Mouse (Mus musculus): ENCODE data around the gene Sco1. TPM values are rescaled to one million over a fixed set of nuclear protein-coding genes. Genes with fewer than 3 reads are reported as not detected.

Gene Sco1
- polyA plus RNA-seq, 1 experiment from 2014 or later = 9.6 TPM

- WGBS = 88% methylated on average over 5 of the region's 5 CpGs
- ATAC-seq = no peak
- no peak within 1 kb of the TSS for H3K4me2 ChIP-seq (ENCODE audit: low read length)
- H3K9ac ChIP-seq (ENCODE audit: low read depth, low read length) = no peak within 1 kb of the TSS
- H3K9me3 ChIP-seq (ENCODE audit: control insufficient read depth, low read length) = no peaks in the 10 kb centered on the region
- H3K4me1 ChIP-seq (ENCODE audit: control insufficient read depth, insufficient read depth, low read depth, low read length) = no peaks in the 10 kb centered on the region
- no peaks in the 10 kb centered on the region for H3K36me3 ChIP-seq (ENCODE audit: control insufficient read depth, insufficient read depth, low read length)
- H3K27ac ChIP-seq (ENCODE audit: low read depth, low read length) = no peak within 1 kb of the TSS
- H3K27me3 ChIP-seq (replicated peaks; ENCODE audit: control insufficient read depth, insufficient read depth, low read length) = no peaks in the 10 kb centered on the region
- H3K4me3 ChIP-seq (ENCODE audit: low read length) = no peak within 1 kb of the TSS
These were observed 25.5 kb downstream of the Sco1 start, which contains the start of gene Myh3 for GRCm38 (mm10) chr11:67078000-67078399. TSS of gene Myh3 (plus strand) at chr11:67078300.

DNA sequence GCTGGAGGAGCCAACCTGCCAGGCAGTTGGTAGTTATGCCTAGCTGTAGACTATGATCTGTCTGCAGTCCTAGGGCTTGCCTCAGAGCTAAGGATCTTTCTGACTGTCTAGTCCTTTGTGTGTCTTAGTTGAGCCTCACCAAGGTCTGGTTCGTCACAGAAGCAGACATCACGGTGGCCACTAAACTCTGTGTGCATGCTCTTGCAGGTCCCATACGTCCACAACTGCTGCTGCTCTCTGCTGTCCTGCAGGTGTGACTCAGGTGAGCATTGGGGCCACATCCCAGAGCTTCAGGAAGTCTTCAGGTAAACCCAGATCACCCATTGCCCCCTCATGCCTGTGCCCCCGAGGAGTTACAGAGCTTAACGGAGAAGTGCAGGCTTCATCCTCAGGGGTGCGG is 26.4 kb downstream of the Sco1 start:
- Histone ChIP-seq H3K9ac (ENCODE audit: low read depth, low read length) (no peak overlapping the region), H3K4me1 (ENCODE audit: control insufficient read depth, insufficient read depth, low read depth, low read length) (no peaks in the 10 kb centered on the region), H3K36me3 (ENCODE audit: control insufficient read depth, insufficient read depth, low read length) (no peaks in the 10 kb centered on the region), H3K27ac (ENCODE audit: low read depth, low read length) (no peak overlapping the region), H3K4me3 (ENCODE audit: low read length) (no peak overlapping the region), H3K4me2 (ENCODE audit: low read length) (no peak overlapping the region), H3K9me3 (ENCODE audit: control insufficient read depth, low read length) (no peaks in the 10 kb centered on the region), H3K27me3 (replicated peaks; ENCODE audit: control insufficient read depth, insufficient read depth, low read length) (no peaks in the 10 kb centered on the region)
- 92% methylated on average over 6 of the region's 6 CpGs for WGBS
- no peak for ATAC-seq

- H3K9ac ChIP-seq (ENCODE audit: low read depth, low read length) = no peak overlapping the region
- no peaks in the 10 kb centered on the region for H3K4me1 ChIP-seq (ENCODE audit: control insufficient read depth, insufficient read depth, low read depth, low read length)
- no peak overlapping the region for H3K4me3 ChIP-seq (ENCODE audit: low read length)
- 0 out of 2 replicates have a peak, but pooled peaks have one; percentile 45 for ATAC-seq
- peak overlapping the region; percentile 12; the same call in 1 of the 2 replicates for H3K4me2 ChIP-seq (ENCODE audit: low read length)
- H3K27me3 ChIP-seq (replicated peaks; ENCODE audit: control insufficient read depth, insufficient read depth, low read length) = peaks cover 2% of the 10 kb centered on the region; the same call in 1 of the 2 replicates
- 50% methylated on average over 11 of the region's 11 CpGs for WGBS
- no peaks in the 10 kb centered on the region for H3K9me3 ChIP-seq (ENCODE audit: control insufficient read depth, low read length)
- no peak overlapping the region for H3K27ac ChIP-seq (ENCODE audit: low read depth, low read length)
- H3K36me3 ChIP-seq (ENCODE audit: control insufficient read depth, insufficient read depth, low read length) = no peaks in the 10 kb centered on the region
These were observed 27.3 kb downstream of the Sco1 start for GRCm38 (mm10) chr11:67079740-67080139.

- Histone ChIP-seq H3K9me3 (ENCODE audit: control insufficient read depth, low read length) (no peaks in the 10 kb centered on the region), H3K4me2 (ENCODE audit: low read length) (peak overlapping the region; percentile 12; the same call in 1 of the 2 replicates), H3K9ac (ENCODE audit: low read depth, low read length) (no peak overlapping the region), H3K4me3 (ENCODE audit: low read length) (no peak overlapping the region), H3K36me3 (ENCODE audit: control insufficient read depth, insufficient read depth, low read length) (no peaks in the 10 kb centered on the region), H3K27me3 (replicated peaks; ENCODE audit: control insufficient read depth, insufficient read depth, low read length) (peaks cover 4% of the 10 kb centered on the region; the same call in 1 of the 2 replicates), H3K27ac (ENCODE audit: low read depth, low read length) (no peak overlapping the region), H3K4me1 (ENCODE audit: control insufficient read depth, insufficient read depth, low read depth, low read length) (no peaks in the 10 kb centered on the region)
- peak; percentile 45; the same call in 1 of the 2 replicates for ATAC-seq
- WGBS = 5% methylated on average over 3 of the region's 3 CpGs
These were observed 27.7 kb downstream of the Sco1 start for GRCm38 (mm10) chr11:67080168-67080567.

DNA sequence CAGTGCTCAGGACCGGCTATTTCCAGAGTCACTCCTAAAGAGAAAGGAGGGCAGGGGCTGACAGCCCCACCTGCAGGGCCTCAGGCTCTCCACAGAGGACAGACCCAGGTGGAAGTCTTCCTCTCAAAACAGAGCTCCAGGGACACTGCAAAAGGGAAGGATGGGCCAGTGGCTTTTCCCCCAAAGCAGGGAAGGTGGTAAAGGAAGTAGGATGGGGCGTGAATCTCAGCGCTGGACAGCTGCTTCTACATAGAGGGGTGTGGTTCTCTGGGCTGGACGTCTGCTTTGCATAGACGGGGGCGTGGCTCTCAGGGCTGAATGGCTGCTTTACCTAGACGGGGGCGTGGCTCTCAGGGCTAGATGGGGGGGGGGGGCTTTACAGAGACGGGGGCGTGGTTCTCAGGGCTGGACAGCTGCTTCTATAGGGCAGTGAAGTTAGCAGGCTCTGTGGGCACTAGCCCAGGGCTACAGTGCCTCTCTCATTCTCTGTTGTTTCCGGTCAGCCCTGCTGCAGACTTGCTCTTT is 28.7 kb downstream of the Sco1 start:
- H3K4me3 ChIP-seq (ENCODE audit: low read length) = no peak overlapping the region
- no peak overlapping the region for H3K4me2 ChIP-seq (ENCODE audit: low read length)
- 2% methylated on average over 10 of the region's 11 CpGs for WGBS
- H3K27me3 ChIP-seq (replicated peaks; ENCODE audit: control insufficient read depth, insufficient read depth, low read length) = peaks cover 4% of the 10 kb centered on the region; the same call in 1 of the 2 replicates
- no peaks in the 10 kb centered on the region for H3K9me3 ChIP-seq (ENCODE audit: control insufficient read depth, low read length)
- H3K4me1 ChIP-seq (ENCODE audit: control insufficient read depth, insufficient read depth, low read depth, low read length) = no peaks in the 10 kb centered on the region
- no peak overlapping the region for H3K27ac ChIP-seq (ENCODE audit: low read depth, low read length)
- H3K36me3 ChIP-seq (ENCODE audit: control insufficient read depth, insufficient read depth, low read length) = no peaks in the 10 kb centered on the region
- no peak overlapping the region for H3K9ac ChIP-seq (ENCODE audit: low read depth, low read length)
- 0 out of 2 replicates have a peak, but pooled peaks have one; percentile 28 for ATAC-seq

GRCm38 (mm10) chr11:67082188-67082587 is 29.7 kb downstream of the Sco1 start:
- peaks cover 4% of the 10 kb centered on the region; the same call in 1 of the 2 replicates for H3K27me3 ChIP-seq (replicated peaks; ENCODE audit: control insufficient read depth, insufficient read depth, low read length)
- no peaks in the 10 kb centered on the region for H3K4me1 ChIP-seq (ENCODE audit: control insufficient read depth, insufficient read depth, low read depth, low read length)
- H3K4me3 ChIP-seq (ENCODE audit: low read length) = no peak overlapping the region
- H3K9me3 ChIP-seq (ENCODE audit: control insufficient read depth, low read length) = no peaks in the 10 kb centered on the region
- H3K36me3 ChIP-seq (ENCODE audit: control insufficient read depth, insufficient read depth, low read length) = no peaks in the 10 kb centered on the region
- 87% methylated on average over 7 of the region's 7 CpGs for WGBS
- no peak for ATAC-seq
- no peak overlapping the region for H3K27ac ChIP-seq (ENCODE audit: low read depth, low read length)
- no peak overlapping the region for H3K4me2 ChIP-seq (ENCODE audit: low read length)
- no peak overlapping the region for H3K9ac ChIP-seq (ENCODE audit: low read depth, low read length)

GRCm38 (mm10) chr11:67082793-67083192 is 30.3 kb downstream of the Sco1 start:
- Histone ChIP-seq H3K4me3 (ENCODE audit: low read length) (no peak overlapping the region), H3K4me2 (ENCODE audit: low read length) (no peak overlapping the region), H3K9me3 (ENCODE audit: control insufficient read depth, low read length) (no peaks in the 10 kb centered on the region), H3K27me3 (replicated peaks; ENCODE audit: control insufficient read depth, insufficient read depth, low read length) (peaks cover 4% of the 10 kb centered on the region; the same call in 1 of the 2 replicates), H3K4me1 (ENCODE audit: control insufficient read depth, insufficient read depth, low read depth, low read length) (no peaks in the 10 kb centered on the region), H3K27ac (ENCODE audit: low read depth, low read length) (no peak overlapping the region), H3K9ac (ENCODE audit: low read depth, low read length) (no peak overlapping the region), H3K36me3 (ENCODE audit: control insufficient read depth, insufficient read depth, low read length) (no peaks in the 10 kb centered on the region)
- ATAC-seq = no peak
- WGBS = 84% methylated on average over 13 of the region's 13 CpGs

DNA sequence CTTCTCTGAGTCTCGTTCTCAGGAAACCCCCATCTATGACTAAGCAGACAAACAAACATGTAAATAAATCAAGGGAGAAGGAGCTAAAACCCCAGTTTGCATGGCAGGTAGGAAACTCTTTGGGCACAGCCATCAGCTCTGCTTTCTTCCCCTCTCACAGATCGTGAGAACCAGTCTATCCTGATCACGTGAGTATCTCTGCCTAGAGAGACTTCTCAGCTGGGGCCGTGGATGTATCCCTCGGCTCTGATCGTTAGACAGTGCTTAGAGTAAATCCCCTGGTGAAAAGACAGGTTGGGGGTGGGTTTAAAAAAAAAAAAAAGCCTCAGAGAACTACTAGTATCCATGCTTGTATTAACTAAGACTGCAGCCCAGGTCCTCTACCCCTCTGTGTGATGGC is 30.8 kb downstream of the Sco1 start:
- Histone ChIP-seq H3K4me1 (ENCODE audit: control insufficient read depth, insufficient read depth, low read depth, low read length) (no peaks in the 10 kb centered on the region), H3K9me3 (ENCODE audit: control insufficient read depth, low read length) (no peaks in the 10 kb centered on the region), H3K27ac (ENCODE audit: low read depth, low read length) (no peak overlapping the region), H3K27me3 (replicated peaks; ENCODE audit: control insufficient read depth, insufficient read depth, low read length) (peaks cover 4% of the 10 kb centered on the region; the same call in 1 of the 2 replicates), H3K36me3 (ENCODE audit: control insufficient read depth, insufficient read depth, low read length) (no peaks in the 10 kb centered on the region), H3K9ac (ENCODE audit: low read depth, low read length) (no peak overlapping the region), H3K4me3 (ENCODE audit: low read length) (no peak overlapping the region), H3K4me2 (ENCODE audit: low read length) (no peak overlapping the region)
- WGBS = 72% methylated on average over 6 of the region's 6 CpGs
- ATAC-seq = no peak

GRCm38 (mm10) chr11:67083712-67084340 is 31.4 kb downstream of the Sco1 start:
- Histone ChIP-seq H3K4me2 (ENCODE audit: low read length) (0 out of 2 replicates have a peak overlapping the region, but pooled peaks have one; percentile 21), H3K27ac (ENCODE audit: low read depth, low read length) (no peak overlapping the region), H3K4me3 (ENCODE audit: low read length) (no peak overlapping the region), H3K36me3 (ENCODE audit: control insufficient read depth, insufficient read depth, low read length) (no peaks in the 10 kb centered on the region), H3K4me1 (ENCODE audit: control insufficient read depth, insufficient read depth, low read depth, low read length) (no peaks in the 10 kb centered on the region), H3K9me3 (ENCODE audit: control insufficient read depth, low read length) (no peaks in the 10 kb centered on the region), H3K9ac (ENCODE audit: low read depth, low read length) (no peak overlapping the region), H3K27me3 (replicated peaks; ENCODE audit: control insufficient read depth, insufficient read depth, low read length) (peaks cover 4% of the 10 kb centered on the region; the same call in 1 of the 2 replicates)
- 43% methylated on average over 32 of the region's 32 CpGs for WGBS
- no peak for ATAC-seq

All from hindbrain, embryonic 16.5 days (tissue).